Mouse (Mus musculus) embryonic facial prominence, embryonic 11.5 days (tissue): ENCODE data around the gene Narfl. TPM values are rescaled to one million over a fixed set of nuclear protein-coding genes. Genes with fewer than 3 reads are reported as not detected.

Experiments
- ATAC-seq: fragments of 200-750 bp; cut with Nextera tagmentation; replicated peaks from 2 replicates; pipeline ENCODE4 v1.8.0; 2017; ENCODE audit warnings: low read depth; ENCODE audit not compliant: insufficient number of reproducible peaks, low FRiP score, low TSS enrichment
- DNase-seq: peaks from one replicate; pipeline ENCODE4 v3.0.0-alpha.2; 2015; ENCODE audit warnings: low spot score
- H3K27ac ChIP-seq: fragments of 300-500 bp; sonication (generic); replicated peaks from 2 replicates; pipeline ENCODE4 v1.5.1; 2014; ENCODE audit warnings: mild to moderate bottlenecking, low read depth, low read length, control low read depth
- H3K27me3 ChIP-seq: fragments of 300-500 bp; sonication (generic); 2 replicates; pipeline ENCODE4 v1.6.1; 2014; ENCODE audit warnings: mild to moderate bottlenecking, low read length, moderate library complexity, mixed read lengths; ENCODE audit not compliant: control insufficient read depth, insufficient read depth
- H3K36me3 ChIP-seq: fragments of 300-500 bp; sonication (generic); replicated peaks from 2 replicates; pipeline ENCODE4 v1.6.1; 2014; ENCODE audit warnings: low read depth, mild to moderate bottlenecking, low read length, moderate library complexity, mixed read lengths; ENCODE audit not compliant: control insufficient read depth, insufficient read depth
- H3K4me1 ChIP-seq: fragments of 300-500 bp; sonication (generic); 2 replicates; pipeline ENCODE4 v1.6.1; 2014; ENCODE audit warnings: low read length, mixed read lengths; ENCODE audit not compliant: control insufficient read depth, insufficient read depth
- H3K4me2 ChIP-seq: fragments of 300-500 bp; sonication (generic); 2 replicates; pipeline ENCODE4 v1.6.1; 2014; ENCODE audit warnings: low read depth, mild to moderate bottlenecking, control low read depth, low read length, moderate library complexity
- H3K4me3 ChIP-seq: fragments of 300-500 bp; sonication (generic); 2 replicates; pipeline ENCODE4 v1.5.1; 2014; ENCODE audit warnings: low read depth, low read length, control low read depth
- H3K9ac ChIP-seq: fragments of 300-500 bp; sonication (generic); replicated peaks from 2 replicates; pipeline ENCODE4 v1.6.1; 2014; ENCODE audit warnings: mild to moderate bottlenecking, control low read depth, low read length
- H3K9me3 ChIP-seq: fragments of 300-500 bp; sonication (generic); replicated peaks from 2 replicates; pipeline ENCODE4 v1.6.1; 2016; ENCODE audit warnings: mild to moderate bottlenecking, low read length, inconsistent platforms, mixed read lengths; ENCODE audit not compliant: control insufficient read depth
- WGBS: fragments of 180-500 bp; shearing (Covaris S2); extraction: QIAGEN DNeasy Blood & Tissue Kit; methylation state at CpG from one replicate; pipeline ENCODE4 v1.1.7; 2014; 5-methylcytosine and 5-hydroxymethylcytosine counted together
- polyA plus RNA-seq: library from polyadenylated mRNA; unstranded; fragments of >200 nt; fragmentation: Nextera tagmentation; extraction: Ambion mirVana; gene quantifications from 2 replicates; pipeline ENCODE4 v1.2.1, GENCODE M21; 2014

The Narfl gene
- polyA plus RNA-seq, 1 experiment from 2014 or later: 23.8 TPM

- DNase-seq (no peak), ATAC-seq (no peak)
- Histone ChIP-seq H3K4me3 (peak overlapping the region; percentile 58), H3K4me1 (peaks cover 10% of the 10 kb centered on the region), H3K4me2 (peak overlapping the region; percentile 93; the same call in 1 of the 2 replicates), H3K9me3 (no peaks in the 10 kb centered on the region), H3K36me3 (no peaks in the 10 kb centered on the region; the same call in 1 of the 2 replicates), H3K9ac (peak overlapping the region; percentile 75; the same call in 1 of the 2 replicates), H3K27ac (no peak overlapping the region), H3K27me3 (peaks cover 8% of the 10 kb centered on the region)
- WGBS: 78% methylated on average over 16 of the region's 17 CpGs
These were observed 51.0 kb downstream of the Narfl start for GRCm38 (mm10) chr17:25824362-25825142.

- no peak for ATAC-seq
- Histone ChIP-seq H3K27me3 (peaks cover under 1% of the 10 kb centered on the region; the same call in 1 of the 2 replicates), H3K4me3 (no peak overlapping the region), H3K36me3 (no peaks in the 10 kb centered on the region; the same call in none of the 2 replicates), H3K9ac (no peak overlapping the region), H3K4me2 (no peak overlapping the region), H3K9me3 (no peaks in the 10 kb centered on the region), H3K27ac (no peak overlapping the region), H3K4me1 (peaks cover 13% of the 10 kb centered on the region)
- no peak for DNase-seq
- WGBS: 90% methylated on average over 6 of the region's 6 CpGs
These were observed 51.7 kb downstream of the Narfl start for GRCm38 (mm10) chr17:25825311-25825710.

- 96% methylated on average over 27 of the region's 27 CpGs for WGBS
- Histone ChIP-seq H3K9me3 (no peaks in the 10 kb centered on the region), H3K36me3 (no peaks in the 10 kb centered on the region; the same call in none of the 2 replicates), H3K4me1 (peaks cover 13% of the 10 kb centered on the region), H3K9ac (no peak overlapping the region), H3K27ac (no peak overlapping the region), H3K4me3 (no peak overlapping the region), H3K27me3 (no peaks in the 10 kb centered on the region), H3K4me2 (no peak overlapping the region)
- no peak for ATAC-seq
- no peak for DNase-seq
These were observed 52.5 kb downstream of the Narfl start for GRCm38 (mm10) chr17:25825984-25826570.

- no peak for ATAC-seq
- Histone ChIP-seq H3K4me3 (no peak overlapping the region), H3K9me3 (no peaks in the 10 kb centered on the region), H3K27me3 (no peaks in the 10 kb centered on the region), H3K4me1 (peaks cover 18% of the 10 kb centered on the region), H3K9ac (no peak overlapping the region), H3K36me3 (no peaks in the 10 kb centered on the region; the same call in none of the 2 replicates), H3K27ac (no peak overlapping the region), H3K4me2 (no peak overlapping the region)
- 95% methylated on average over 13 of the region's 13 CpGs for WGBS
- DNase-seq: no peak
These were observed 53.4 kb downstream of the Narfl start for GRCm38 (mm10) chr17:25827011-25827410.

GRCm38 (mm10) chr17:25827546-25828222 is 54.1 kb downstream of the Narfl start:
- Histone ChIP-seq H3K4me2 (no peak overlapping the region), H3K27ac (no peak overlapping the region), H3K4me1 (peaks cover 18% of the 10 kb centered on the region), H3K27me3 (no peaks in the 10 kb centered on the region), H3K9ac (no peak overlapping the region), H3K4me3 (no peak overlapping the region), H3K9me3 (no peaks in the 10 kb centered on the region), H3K36me3 (no peaks in the 10 kb centered on the region; the same call in none of the 2 replicates)
- WGBS: 95% methylated on average over 22 of the region's 22 CpGs
- DNase-seq (no peak), ATAC-seq (no peak)

GRCm38 (mm10) chr17:25828223-25828594 is 54.6 kb downstream of the Narfl start:
- Histone ChIP-seq H3K4me1 (peaks cover 18% of the 10 kb centered on the region), H3K4me2 (peak overlapping the region; percentile 42), H3K4me3 (no peak overlapping the region), H3K27me3 (no peaks in the 10 kb centered on the region), H3K9me3 (no peaks in the 10 kb centered on the region), H3K27ac (no peak overlapping the region), H3K36me3 (no peaks in the 10 kb centered on the region; the same call in none of the 2 replicates), H3K9ac (peak overlapping the region; percentile 80; the same call in 1 of the 2 replicates)
- ATAC-seq (no peak), DNase-seq (no peak)
- 84% methylated on average over 8 of the region's 8 CpGs for WGBS

GRCm38 (mm10) chr17:25828712-25829557 is 55.4 kb downstream of the Narfl start, which contains the start of gene Jmjd8:
Gene Jmjd8 (plus strand): TSS chr17:25828867.
- no peaks in the 10 kb centered on the region for H3K27me3 ChIP-seq
- peaks cover 20% of the 10 kb centered on the region for H3K4me1 ChIP-seq
- no peaks in the 10 kb centered on the region for H3K9me3 ChIP-seq
- H3K9ac ChIP-seq: peak within 1 kb of the TSS; percentile 80
- H3K4me3 ChIP-seq: peak within 1 kb of the TSS; percentile 53
- peak within 1 kb of the TSS; percentile 68 for H3K27ac ChIP-seq
- ATAC-seq (peak; percentile 20; the same call in 1 of the 2 replicates), DNase-seq (peak; percentile 84)
- peak within 1 kb of the TSS; percentile 42 for H3K4me2 ChIP-seq
- WGBS: 1% methylated on average over 32 of the region's 32 CpGs
- no peaks in the 10 kb centered on the region; the same call in none of the 2 replicates for H3K36me3 ChIP-seq
